In the genomic region with DNA sequence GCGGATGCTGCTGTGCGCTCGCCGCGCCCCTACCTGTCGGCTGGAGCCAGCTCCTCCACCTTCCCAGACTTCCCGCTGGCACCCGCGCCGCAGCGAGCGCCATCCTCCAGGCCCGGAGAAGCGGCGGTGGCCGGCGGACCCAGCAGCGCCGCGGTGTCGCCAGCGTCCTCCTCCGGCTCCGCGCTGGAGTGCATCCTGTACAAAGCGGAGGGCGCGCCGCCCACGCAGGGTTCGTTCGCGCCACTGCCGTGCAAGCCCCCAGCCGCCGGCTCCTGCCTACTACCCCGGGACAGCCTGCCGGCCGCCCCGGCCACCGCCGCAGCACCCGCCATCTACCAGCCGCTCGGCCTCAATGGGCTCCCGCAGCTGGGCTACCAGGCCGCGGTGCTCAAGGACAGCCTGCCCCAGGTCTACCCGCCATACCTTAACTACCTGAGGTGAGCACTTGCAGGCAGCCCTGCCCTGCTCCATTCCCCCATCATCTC, we compare ENCODE assay signal across 9 mouse cellular contexts. TPM values are rescaled to one million over a fixed set of nuclear protein-coding genes. Genes with fewer than 3 reads are reported as not detected.
A peak's percentile ranks its signal among the peaks of the same experiment; 100 is the strongest.
DNase-seq lines count a peak whose midpoint lies in the region; ATAC-seq and TF ChIP-seq lines count a peak whose summit lies in the region.
"Had no signal": no experiment of that assay in that cellular context is flagged by ENCODE, and none has a peak within 500 bp of the region (broad histone marks: within the 10 kb centered on the region; RNA-seq: fewer than 3 reads in every experiment).

No protein-coding gene starts in this region.

- under 1% methylated on average over 49 of the region's 49 CpGs for WGBS in kidney, embryonic 14.5 days
- WGBS in limb, embryonic 14.5 days = 0% methylated on average over 14 of the region's 49 CpGs
- WGBS in midbrain, embryonic 15.5 days = under 1% methylated on average over 49 of the region's 49 CpGs

- ATAC-seq in frontal cortex, adult (ENCODE audit: low TSS enrichment) = peak; percentile 72
- peak; percentile 73 for ATAC-seq in kidney, embryonic 14.5 days (ENCODE audit: low FRiP score, low TSS enrichment)
- peak; percentile 44 for ATAC-seq in limb, embryonic 14.5 days (ENCODE audit: low FRiP score, low read depth)
- peak; percentile 89 for ATAC-seq in midbrain, embryonic 15.5 days (replicated peaks)

- peaks cover 28% of the 10 kb centered on the region for H3K27me3 ChIP-seq in kidney, embryonic 14.5 days (ENCODE audit: control insufficient read depth, insufficient read depth, low read length)
- H3K27me3 ChIP-seq in limb, embryonic 14.5 days (ENCODE audit: control insufficient read depth, insufficient read depth, low read length) = peaks cover 29% of the 10 kb centered on the region
- H3K27me3 ChIP-seq in midbrain, embryonic 15.5 days (replicated peaks) = peaks cover 22% of the 10 kb centered on the region

- TF ChIP-seq POLR2A in limb, embryonic 14.5 days (IDR thresholded peaks at IDR 0.05; ENCODE audit: borderline replicate concordance, extremely low read depth, insufficient read depth, insufficient read length) = no peak

- intact Hi-C loops in gastrocnemius, postnatal 36 days (cut with DNase I) = no loop called here

- H3K27ac ChIP-seq in kidney, embryonic 14.5 days (ENCODE audit: low read depth, low read length) = no peak overlapping the region
- H3K27ac ChIP-seq in limb, embryonic 14.5 days (replicated peaks; ENCODE audit: low read depth, low read length) = no peak overlapping the region
- H3K27ac ChIP-seq in midbrain, embryonic 15.5 days = peak overlapping the region; percentile 77

- DNase-seq in gastrocnemius, postnatal 10 days = peak; percentile 21
- DNase-seq in gastrocnemius, postnatal 36 days = no peak
- peak; percentile 24 for DNase-seq in cerebellum, adult 9-10 months
- DNase-seq in limb, embryonic 14.5 days (ENCODE audit: low spot score) = no peak
- peak; percentile 46 for DNase-seq in testis, postnatal 10 days (ENCODE audit: low spot score)

- H3K4me3 ChIP-seq in kidney, embryonic 14.5 days (ENCODE audit: low read length) = peak overlapping the region; percentile 61
- H3K4me3 ChIP-seq in limb, embryonic 14.5 days (replicated peaks; ENCODE audit: low read length) = peak overlapping the region; percentile 52
- peak overlapping the region; percentile 60 for H3K4me3 ChIP-seq in midbrain, embryonic 15.5 days

- no peaks in the 10 kb centered on the region for H3K36me3 ChIP-seq in kidney, embryonic 14.5 days (ENCODE audit: control insufficient read depth, insufficient read depth, low read length)
- H3K36me3 ChIP-seq in limb, embryonic 14.5 days (ENCODE audit: control insufficient read depth, insufficient read depth, low read length) = no peaks in the 10 kb centered on the region
- H3K36me3 ChIP-seq in midbrain, embryonic 15.5 days (replicated peaks) = no peaks in the 10 kb centered on the region

- H3K4me2 ChIP-seq in kidney, embryonic 14.5 days (replicated peaks; ENCODE audit: low read depth, low read length) = peak overlapping the region; percentile 93
- peak overlapping the region; percentile 97 for H3K4me2 ChIP-seq in limb, embryonic 14.5 days (replicated peaks; ENCODE audit: low read depth, low read length, severe bottlenecking)
- H3K4me2 ChIP-seq in midbrain, embryonic 15.5 days = peak overlapping the region; percentile 92

- H3K9me3 ChIP-seq in kidney, embryonic 14.5 days (ENCODE audit: control insufficient read depth, low read length) = no peaks in the 10 kb centered on the region
- H3K9me3 ChIP-seq in limb, embryonic 14.5 days (ENCODE audit: control insufficient read depth, low read length) = no peaks in the 10 kb centered on the region
- H3K9me3 ChIP-seq in midbrain, embryonic 15.5 days = no peaks in the 10 kb centered on the region

- H3K9ac ChIP-seq in kidney, embryonic 14.5 days (ENCODE audit: low read depth, low read length) = peak overlapping the region; percentile 49
- H3K9ac ChIP-seq in limb, embryonic 14.5 days (ENCODE audit: low read depth, low read length, severe bottlenecking) = peak overlapping the region; percentile 58
- H3K9ac ChIP-seq in midbrain, embryonic 15.5 days = peak overlapping the region; percentile 68

- H3K4me1 ChIP-seq in kidney, embryonic 14.5 days (ENCODE audit: control insufficient read depth, insufficient read depth, low read length) = peaks cover 5% of the 10 kb centered on the region; the same call in 1 of the 2 replicates
- H3K4me1 ChIP-seq in limb, embryonic 14.5 days (ENCODE audit: control insufficient read depth, insufficient read depth, low read length) = peaks cover 15% of the 10 kb centered on the region
- H3K4me1 ChIP-seq in midbrain, embryonic 15.5 days = peaks cover 24% of the 10 kb centered on the region

RNA-seq across cellular contexts. Expression of a gene that starts 2.1 kb away (rescaled TPM):
- under 1 TPM; 0.07 to 0.09 TPM for total RNA-seq in gastrocnemius, postnatal 10 days (2021)
- not detected for total RNA-seq in gastrocnemius, postnatal 36 days (2021)
- polyA plus RNA-seq in kidney, embryonic 14.5 days (2014; fragmentation: Nextera tagmentation; extraction: Ambion mirVana) = 0.74 and 1.1 TPM in 2 replicates
- polyA plus RNA-seq in limb, embryonic 14.5 days (2012; rRNA removed) = 0.72 and 0.87 TPM in 2 replicates
- polyA plus RNA-seq in limb, embryonic 14.5 days (2014; fragmentation: Nextera tagmentation; extraction: Ambion mirVana) = 1.1 and 1.2 TPM in 2 replicates
- polyA plus RNA-seq in midbrain, embryonic 15.5 days (2015; fragmentation: Nextera tagmentation; extraction: Ambion mirVana) = 3.1 and 3.6 TPM in 2 replicates
- polyA plus RNA-seq: C2C12 had no signal

Comparison
In these comparisons a context has a peak if more than half of its experiments do, and no peak if none do; other contexts are left out.
1. DNase-seq: peak in gastrocnemius, postnatal 10 days (single experiment), cerebellum, adult 9-10 months (single experiment) and testis, postnatal 10 days (single experiment); none in gastrocnemius, postnatal 36 days (0 of 2) and limb, embryonic 14.5 days (single experiment).
2. Peak in every context shown above with its lines, with median percentiles within 50 percentile points of each other: ATAC-seq, H3K4me2 ChIP-seq, H3K4me3 ChIP-seq and H3K9ac ChIP-seq.